Mouse (Mus musculus) gastrocnemius, postnatal 4 days (tissue): Measurements from ENCODE around the gene Hist2h2aa1. TPM values are rescaled to one million over a fixed set of nuclear protein-coding genes. Genes with fewer than 3 reads are reported as not detected.
"Not testable (repeated sequence)": the region's sequence is repeated elsewhere in the genome, so short reads cannot be mapped to it uniquely, and the experiment has no call there.

Source experiments
- DNase-seq, 2 experiments: peaks; one replicate each; pipeline ENCODE4 v3.0.0; 2021 to 2022; ENCODE audit warnings: low spot score in 2 of 2, mixed read lengths in 2 of 2
- microRNA-seq: library from miRNA; unstranded; fragments of <30 nt; microRNA quantifications from one replicate; pipeline ENCODE4 v1.2.0, GENCODE M21; 2021
- total RNA-seq, 2 experiments: library from RNA; stranded (reverse); gene quantifications; 2 replicates each; pipeline ENCODE4 v1.2.3; 2021

The Hist2h2aa1 gene
- total RNA-seq, 2 experiments from 2014 or later, result 12.3 to 14.6 TPM

DNA sequence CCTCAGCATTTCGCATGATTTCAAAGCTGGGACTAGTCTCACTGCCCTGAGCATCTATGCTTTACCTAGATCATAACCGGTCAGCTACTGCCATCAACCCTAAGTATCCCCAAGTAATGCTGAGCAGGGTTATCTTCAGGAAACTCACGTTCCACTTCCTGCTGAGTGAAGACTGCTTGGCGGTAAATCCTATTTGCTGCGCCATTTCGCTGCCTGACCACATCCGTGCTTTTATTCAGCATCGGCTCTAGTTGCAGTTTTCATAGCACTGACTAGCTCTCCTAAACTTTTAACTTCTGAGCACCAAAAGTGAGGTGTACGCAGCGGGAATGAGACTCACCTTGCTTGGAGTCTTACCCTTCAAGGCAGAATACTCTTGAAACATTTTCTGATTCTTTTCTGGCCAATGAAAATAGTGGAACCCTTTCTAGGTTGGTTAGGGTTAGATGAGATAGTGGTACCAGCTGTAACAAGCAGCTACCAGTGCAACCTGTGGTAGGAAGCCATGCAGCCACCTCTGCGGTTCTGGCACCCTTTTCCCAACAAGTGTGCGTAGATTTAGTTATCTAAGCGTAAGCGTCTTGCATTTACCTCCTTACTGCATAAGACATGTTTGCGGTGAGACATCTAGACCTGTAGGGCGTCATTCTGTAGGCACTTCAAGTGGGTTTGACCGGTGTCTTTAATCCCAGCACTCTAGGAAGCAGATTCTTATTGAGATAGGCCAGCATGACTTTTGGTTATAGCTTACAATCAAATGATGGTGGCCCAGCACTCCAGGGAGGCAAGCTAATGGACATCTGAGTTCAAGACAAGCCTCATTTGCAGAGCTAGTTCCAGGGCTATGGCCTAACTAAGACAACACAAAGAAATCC lies 28.5 kb downstream of the Hist2h2aa1 start:
- no peak for DNase-seq

DNA sequence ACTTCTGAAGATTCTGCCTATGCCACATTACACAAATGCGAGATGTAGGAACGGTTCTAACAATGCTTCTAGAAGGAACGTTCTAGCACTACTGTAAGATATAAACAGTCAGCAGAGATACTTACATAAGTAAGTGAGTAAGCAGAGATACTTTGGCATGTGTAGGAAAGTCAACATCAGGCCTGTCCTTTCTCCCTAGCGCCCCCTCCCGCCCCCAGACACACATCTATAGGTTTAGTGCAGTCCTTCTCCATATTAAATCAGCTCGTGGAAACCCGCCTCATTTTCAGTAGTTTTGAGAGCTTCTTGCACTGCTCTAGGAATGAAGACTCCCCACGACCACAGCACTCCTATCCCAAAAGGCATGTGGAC lies 32.1 kb downstream of the Hist2h2aa1 start:
- DNase-seq, result peak in 1 of 2 experiments; percentile 55

DNA sequence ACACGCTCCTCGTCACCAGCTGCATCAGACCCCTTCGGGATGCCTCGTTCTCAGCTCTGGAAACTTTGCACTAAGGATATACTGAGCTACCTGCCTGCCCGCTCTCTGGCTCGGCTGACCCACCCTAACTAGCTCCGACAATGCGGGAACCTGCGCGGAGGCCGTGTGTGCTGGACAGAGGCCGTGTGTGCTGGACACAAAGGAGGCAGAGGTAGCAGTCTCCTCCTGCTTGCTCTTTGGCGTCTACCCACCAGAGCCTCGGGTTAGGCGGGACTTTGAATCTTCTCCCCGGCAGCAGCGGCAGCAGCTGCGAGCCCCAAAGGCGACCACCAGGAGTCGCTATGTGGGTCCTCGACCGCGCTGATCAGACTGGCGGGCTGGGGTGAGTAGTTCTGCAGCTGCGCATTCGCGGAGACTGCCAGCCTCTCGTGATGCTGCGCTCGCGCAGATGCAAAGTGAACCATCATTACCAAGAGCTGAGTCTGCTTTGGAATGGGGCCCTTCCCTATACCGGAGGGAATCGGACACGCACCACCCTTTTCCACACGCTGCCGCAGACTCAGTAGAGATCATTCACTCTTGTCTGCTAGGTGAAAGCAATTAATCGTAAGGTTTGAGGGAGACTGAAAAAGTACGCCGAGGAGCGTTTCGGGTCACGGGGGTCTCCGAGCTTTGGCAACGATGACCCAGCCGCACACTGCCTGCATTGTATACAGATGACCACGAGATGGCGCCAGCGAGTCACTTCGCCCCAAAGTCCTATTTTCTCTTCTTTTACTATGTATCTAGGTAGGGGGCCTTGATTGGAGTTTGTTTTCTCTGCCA lies 32.7 kb downstream of the Hist2h2aa1 start:
- peak; percentile 87 to 95 for DNase-seq

- DNase-seq, result no peak
These were observed 35.4 kb downstream of the Hist2h2aa1 start for GRCm38 (mm10) chr3:96280660-96281059.

- no peak for DNase-seq
These were observed 39.2 kb downstream of the Hist2h2aa1 start for GRCm38 (mm10) chr3:96284457-96284856.

DNA sequence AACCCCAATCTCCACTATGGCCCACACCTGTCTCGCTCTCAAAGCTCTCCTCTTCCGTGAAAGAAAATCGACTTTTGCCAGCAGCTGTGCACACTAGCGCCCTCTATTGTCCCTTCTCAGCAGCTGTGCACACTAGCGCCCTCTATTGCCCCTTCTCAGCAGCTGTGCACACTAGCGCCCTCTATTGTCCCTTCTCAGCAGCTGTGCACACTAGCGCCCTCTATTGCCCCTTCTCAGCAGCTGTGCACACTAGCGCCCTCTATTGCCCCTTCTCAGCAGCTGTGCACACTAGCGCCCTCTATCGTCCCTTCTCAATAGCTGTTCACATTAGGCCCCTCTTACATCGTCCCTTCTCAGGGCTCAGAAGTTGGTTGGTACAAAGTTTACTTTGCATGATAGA lies 42.0 kb downstream of the Hist2h2aa1 start:
- DNase-seq, result not testable (repeated sequence)

DNA sequence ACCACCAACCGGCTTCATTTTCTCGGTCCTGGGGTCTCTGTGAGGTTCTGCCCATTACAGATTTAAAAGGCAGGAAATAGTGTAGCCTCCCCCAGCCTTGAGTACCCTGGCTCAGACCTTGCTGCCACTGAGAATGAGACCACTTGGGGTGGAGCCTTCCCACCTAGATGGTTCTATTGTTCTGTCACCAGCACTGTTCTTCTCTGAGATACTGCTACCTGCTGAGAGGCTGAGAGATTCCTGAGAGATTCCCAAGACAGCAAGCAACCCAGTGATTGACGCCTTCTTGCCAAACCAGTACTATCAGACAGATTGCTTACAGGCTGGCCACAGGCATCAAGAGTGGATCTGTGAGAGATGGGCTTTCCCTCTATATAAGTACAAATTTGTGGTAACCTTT lies 43.9 kb downstream of the Hist2h2aa1 start:
- DNase-seq, result no peak

DNA sequence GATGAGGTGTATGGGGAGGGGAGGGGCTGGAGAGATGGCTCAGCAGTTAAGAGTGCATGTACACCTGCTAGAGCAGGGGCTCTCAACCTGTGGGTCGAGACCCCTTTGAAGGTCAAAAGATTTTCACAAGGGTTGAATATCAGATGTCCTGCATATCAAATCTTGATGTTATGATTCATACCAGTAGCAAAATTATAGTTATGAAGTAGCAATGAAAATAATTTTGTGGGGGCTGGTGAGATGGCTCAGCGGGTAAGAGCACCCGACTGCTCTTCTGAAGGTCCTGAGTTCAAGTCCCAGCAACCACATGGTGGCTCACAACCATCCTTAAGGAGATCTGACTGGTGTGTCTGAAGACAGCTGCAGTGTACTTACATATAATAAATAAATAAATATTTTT lies 45.4 kb downstream of the Hist2h2aa1 start:
- DNase-seq, result not testable (repeated sequence)

GRCm38 (mm10) chr3:96292641-96293040 lies 47.3 kb downstream of the Hist2h2aa1 start:
- DNase-seq, result no peak

- no peak for DNase-seq
These were observed 48.1 kb downstream of the Hist2h2aa1 start for GRCm38 (mm10) chr3:96293368-96293767.

DNA sequence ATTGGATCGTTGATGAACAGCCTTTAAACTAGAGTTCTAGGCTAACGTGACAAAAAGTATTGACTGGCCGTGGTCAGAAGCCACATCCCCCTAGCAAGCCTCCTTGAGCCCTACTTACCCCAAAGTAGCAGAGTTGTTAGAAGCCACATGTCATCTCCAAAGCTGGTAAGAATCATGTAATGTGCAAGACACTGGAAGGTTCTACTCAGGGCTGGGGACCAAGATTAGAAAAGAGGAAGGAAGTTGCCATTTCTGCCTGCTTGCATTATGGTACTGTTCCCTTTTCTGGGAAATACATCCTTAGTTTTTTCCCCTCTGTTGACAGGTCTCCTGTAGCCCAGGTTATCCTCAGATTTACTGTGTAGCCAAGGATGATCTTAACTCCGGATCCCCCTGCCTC lies 48.5 kb downstream of the Hist2h2aa1 start, which contains the start of gene Fcgr1:
TSS of gene Fcgr1 (minus strand) at position 183 of the 400 bp plus-strand sequence.
- no peak for DNase-seq

Small RNA genes lying within 50 kb of the gene (microRNA-seq; reads per million reads assigned to microRNA genes)
- not detected for gene Gm44492
- gene Gm47311, result not detected
- gene Gm47313, result not detected

Other genes starting within 250 kb of the Hist2h2aa1 start
- gene Plekho1, start 249.5 kb upstream of the Hist2h2aa1 start, total RNA-seq, result 10 to 100 TPM; 94.2 to 97.4 TPM
- gene Vps45, start 187.0 kb upstream of the Hist2h2aa1 start, total RNA-seq, result 10 to 100 TPM; 24.5 to 32.6 TPM
- gene Otud7b, start 141.0 kb upstream of the Hist2h2aa1 start, total RNA-seq, result 10 to 100 TPM; 61.0 to 65.7 TPM
- 1 to 10 TPM; 9.3 to 9.7 TPM for gene Mtmr11, start 83.5 kb upstream of the Hist2h2aa1 start, total RNA-seq
- gene Sf3b4, start 73.2 kb upstream of the Hist2h2aa1 start, total RNA-seq, result 10 to 100 TPM; 32.9 to 34.6 TPM
- 1 to 10 TPM; 2.2 to 2.3 TPM for gene Sv2a, start 64.3 kb upstream of the Hist2h2aa1 start, total RNA-seq
- 10 to 100 TPM; 20.4 to 23.2 TPM for gene Bola1, start 25.8 kb upstream of the Hist2h2aa1 start, total RNA-seq
- 10 to 100 TPM; 15.6 TPM for gene Hist2h2ab, start 25.6 kb upstream of the Hist2h2aa1 start, total RNA-seq
- gene Hist2h2ac, start 24.6 kb upstream of the Hist2h2aa1 start, total RNA-seq, result 100 to 1,000 TPM; 126 to 168 TPM
- gene Hist2h2be, start 24.4 kb upstream of the Hist2h2aa1 start, total RNA-seq, result 1 to 10 TPM; 3.2 to 3.8 TPM
- 100 to 1,000 TPM; 150 TPM for gene Hist2h3c2, start 6.4 kb upstream of the Hist2h2aa1 start, total RNA-seq
- 1,000 to 10,000 TPM; 1,169 to 1,327 TPM for gene Hist2h2aa2, start 5.2 kb upstream of the Hist2h2aa1 start, total RNA-seq
- under 1 TPM in 1 of 2 experiments, not detected in 1; 0.44 TPM for gene Hist2h3c1, start 1.2 kb downstream of the Hist2h2aa1 start, total RNA-seq
- gene Hist2h4, start 17.8 kb downstream of the Hist2h2aa1 start, total RNA-seq, result 10 to 100 TPM; 74.6 to 96.7 TPM
- 100 to 1,000 TPM; 677 to 879 TPM for gene Hist2h3b, start 23.2 kb downstream of the Hist2h2aa1 start, total RNA-seq
- gene Hist2h2bb, start 24.3 kb downstream of the Hist2h2aa1 start, total RNA-seq, result 100 to 1,000 TPM; 676 to 744 TPM
- gene Fcgr1, start 48.5 kb downstream of the Hist2h2aa1 start, total RNA-seq, result 1 to 10 TPM; 1.6 to 1.7 TPM
- not detected for gene BC107364, start 206.8 kb downstream of the Hist2h2aa1 start, total RNA-seq